Mouse (Mus musculus) erythroblast, adult 5-6 weeks (primary cell): ENCODE data around the gene Cenpl. TPM values are rescaled to one million over a fixed set of nuclear protein-coding genes. Genes with fewer than 3 reads are reported as not detected.

Experiments
- ATAC-seq: replicated peaks from 2 replicates; pipeline ENCODE4 v1.8.0; 2016; ENCODE audit warnings: moderate number of reproducible peaks, mild to moderate bottlenecking, moderate TSS enrichment, inconsistent platforms; ENCODE audit not compliant: poor library complexity, low FRiP score, severe bottlenecking
- total RNA-seq, 2 experiments: library from RNA; stranded (forward) in 1 of 2; stranded (reverse) in 1 of 2; fragments of 150-400 nt in 1 of 2; fragments of 200-764, 138-1000 nt in 1 of 2; gene quantifications; 2 replicates each; pipeline versions ENCODE4 v1.2.3 to v1.2.4; 2015 to 2017; ENCODE audit warnings: low replicate concordance in 2 of 2

Cenpl gene
- total RNA-seq, 2 experiments from 2014 or later = 8.8 to 13.3 TPM

DNA sequence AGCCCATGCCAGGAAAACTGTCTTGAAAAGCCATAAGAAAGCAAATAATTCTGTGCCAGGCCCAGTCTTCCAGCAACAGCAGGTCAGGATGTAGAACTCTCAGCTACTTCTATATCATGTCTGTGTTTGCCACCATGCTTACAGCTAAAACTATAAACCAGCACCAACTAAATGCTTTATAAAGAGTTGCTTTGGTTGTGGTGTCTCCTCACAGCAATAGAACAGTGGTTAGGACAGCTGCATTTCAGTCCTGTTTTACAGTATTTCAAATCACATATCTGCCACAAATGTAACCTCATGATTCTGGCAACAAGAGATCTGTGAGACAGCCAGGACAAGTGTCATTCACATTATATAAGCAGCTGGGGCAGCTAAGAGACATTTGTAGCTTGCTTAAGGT, 29.7 kb upstream of the Cenpl start:
- ATAC-seq = no peak

DNA sequence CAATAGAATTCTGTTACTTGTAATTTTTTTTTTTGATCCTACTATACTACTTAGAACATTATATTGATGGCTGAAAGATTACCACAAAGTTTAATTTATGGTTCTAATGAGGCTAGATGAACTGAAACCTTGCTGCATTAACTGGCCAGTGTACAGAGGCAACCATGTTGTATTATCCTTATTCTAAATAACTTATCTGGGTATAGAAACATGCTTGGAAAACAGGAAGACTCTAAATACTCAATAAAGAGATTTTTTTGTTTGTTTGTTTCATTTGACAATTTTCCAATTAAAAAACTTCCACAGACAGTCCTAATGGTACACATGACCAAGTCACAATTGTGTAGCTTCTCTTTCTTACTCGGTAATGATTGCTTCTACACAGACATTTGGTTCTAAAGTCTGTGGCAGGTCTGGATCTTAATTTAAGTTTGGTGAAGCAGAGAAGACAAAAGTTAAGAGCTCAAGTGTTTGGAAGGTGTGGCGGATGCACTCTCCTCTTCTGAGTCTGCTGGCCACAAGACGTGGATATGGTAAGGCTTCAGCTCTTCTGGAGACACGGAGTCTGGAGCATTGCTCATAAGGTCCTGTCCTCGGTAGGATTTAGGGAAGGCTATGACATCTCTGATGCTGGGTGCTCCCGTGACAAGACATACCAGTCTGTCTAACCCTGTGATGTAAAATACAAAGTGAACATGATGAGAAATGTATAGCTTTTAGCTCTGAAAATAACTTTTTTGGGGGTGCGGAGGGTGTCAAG, 29.1 kb upstream of the Cenpl start:
- no peak for ATAC-seq

- ATAC-seq = no peak
Observed at GRCm38 (mm10) chr1:161046972-161047371, 23.5 kb upstream of the Cenpl start.

GRCm38 (mm10) chr1:161057164-161057563, 13.3 kb upstream of the Cenpl start:
- no peak for ATAC-seq

DNA sequence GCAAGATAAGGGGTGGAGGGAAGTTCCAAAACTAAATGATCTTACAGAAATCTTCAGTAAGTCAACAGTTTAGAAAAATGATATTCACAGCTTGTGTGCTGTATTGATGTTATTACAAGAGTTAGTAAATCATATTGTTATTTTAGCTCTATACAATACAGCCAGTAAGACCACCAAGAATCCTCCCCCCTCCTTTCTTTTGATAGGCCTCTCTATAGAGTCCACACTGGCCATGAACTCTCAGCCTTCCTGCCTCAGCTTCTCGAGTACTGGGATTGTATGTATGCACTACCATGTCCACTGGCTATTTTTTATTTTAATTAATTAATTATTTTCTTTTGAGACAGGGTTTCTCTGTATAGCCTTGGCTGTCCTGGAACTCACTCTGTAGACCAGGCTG, 7.2 kb upstream of the Cenpl start:
- no peak for ATAC-seq

DNA sequence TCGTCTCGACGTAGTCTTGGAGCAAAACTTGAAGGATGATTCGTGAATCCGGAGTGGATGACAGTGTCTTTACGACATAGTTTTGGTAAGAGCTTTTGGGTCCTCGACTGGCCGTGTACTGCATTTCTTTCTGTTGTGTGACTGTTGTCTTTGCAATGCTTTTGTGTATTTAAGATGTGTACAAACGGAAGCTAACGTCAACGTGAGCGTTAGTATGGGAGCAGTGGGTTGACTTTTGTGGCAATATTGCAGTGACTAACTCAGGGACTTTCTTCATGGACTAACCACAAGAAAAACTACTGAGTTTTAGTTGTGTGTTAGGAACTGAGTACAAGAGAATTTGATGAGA, 733 bp downstream of the Cenpl start:
- peak; percentile 10 for ATAC-seq

- no peak for ATAC-seq
Observed at GRCm38 (mm10) chr1:161076238-161076637, 5.7 kb downstream of the Cenpl start.

GRCm38 (mm10) chr1:161077243-161077642, 6.7 kb downstream of the Cenpl start:
- ATAC-seq = no peak

- no peak for ATAC-seq
Observed at GRCm38 (mm10) chr1:161099721-161100405, 29.4 kb downstream of the Cenpl start.

- no peak for ATAC-seq
Observed at GRCm38 (mm10) chr1:161103842-161104241, 33.3 kb downstream of the Cenpl start.

DNA sequence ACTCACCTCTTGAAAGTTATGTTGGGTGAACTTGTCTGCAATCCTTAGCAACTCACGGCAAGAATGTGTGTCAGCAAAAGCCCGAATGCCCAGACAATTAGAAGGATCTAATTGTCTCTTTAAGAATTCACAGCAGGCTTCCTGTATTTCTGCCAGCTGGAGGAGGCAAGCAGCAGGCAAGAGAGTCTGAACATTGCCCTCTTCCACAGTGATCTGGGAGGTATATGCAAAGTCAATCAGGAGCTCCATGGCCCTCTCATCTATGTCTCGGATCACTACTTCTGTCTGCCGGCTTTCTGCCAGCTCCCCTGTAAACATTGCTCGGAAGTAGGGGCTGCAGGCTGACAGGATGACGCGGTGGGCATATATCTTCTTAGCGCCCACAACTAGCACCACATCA, 38.7 kb downstream of the Cenpl start:
- no peak for ATAC-seq

DNA sequence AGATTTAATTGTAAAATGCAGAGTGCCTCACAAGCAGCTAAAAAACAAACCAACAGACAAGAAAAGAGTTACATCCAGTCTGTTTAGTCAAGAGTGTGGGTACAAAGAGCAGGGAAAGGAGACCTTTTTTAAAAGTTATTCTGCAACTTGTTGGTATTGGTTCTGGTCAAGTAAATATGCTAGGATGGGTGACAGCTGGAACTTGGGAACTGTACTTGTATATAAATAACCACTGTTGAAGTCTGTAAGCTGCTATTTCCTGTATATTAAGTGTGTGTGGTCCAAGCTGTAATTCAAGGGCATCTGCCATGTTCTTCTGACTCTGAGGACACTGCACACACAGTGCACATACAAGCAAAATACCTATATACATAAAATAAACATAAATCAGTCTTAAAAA, 44.1 kb downstream of the Cenpl start:
- no peak for ATAC-seq

DNA sequence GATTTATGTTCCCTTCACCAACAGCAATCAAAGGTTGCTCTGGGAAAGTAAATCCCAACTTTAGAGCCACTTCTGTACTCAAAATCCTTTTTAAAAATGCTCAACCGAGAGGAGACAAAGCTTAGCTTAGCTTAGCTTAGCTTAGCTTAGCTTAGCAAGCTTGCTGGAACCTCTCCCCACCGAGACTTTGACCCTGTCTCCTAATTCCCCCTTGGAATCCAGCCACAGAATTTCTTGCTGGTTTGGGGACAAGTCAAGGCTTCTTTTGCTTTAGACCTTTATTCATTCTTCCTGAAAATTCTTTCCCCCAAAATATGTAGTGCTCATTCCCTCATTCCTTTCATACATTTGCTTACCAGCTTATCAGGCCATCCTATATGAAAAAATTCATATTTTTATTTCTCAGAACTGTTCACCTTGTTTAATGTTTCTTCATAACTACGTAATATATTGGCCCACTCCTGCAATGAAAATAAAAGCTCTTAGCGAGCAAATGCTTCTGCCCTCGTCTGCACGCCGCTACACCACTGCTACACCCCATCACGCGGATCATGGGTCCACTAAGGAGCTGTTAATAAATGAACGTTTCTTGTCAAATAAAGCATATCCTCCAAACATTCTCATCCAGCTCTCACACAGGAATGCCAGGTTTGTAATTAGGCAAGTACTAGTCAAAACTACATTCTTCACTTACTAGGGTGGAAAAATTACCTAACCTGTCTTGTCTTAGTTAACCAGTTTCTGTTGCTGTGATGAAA, 52.3 kb downstream of the Cenpl start:
- no peak for ATAC-seq

DNA sequence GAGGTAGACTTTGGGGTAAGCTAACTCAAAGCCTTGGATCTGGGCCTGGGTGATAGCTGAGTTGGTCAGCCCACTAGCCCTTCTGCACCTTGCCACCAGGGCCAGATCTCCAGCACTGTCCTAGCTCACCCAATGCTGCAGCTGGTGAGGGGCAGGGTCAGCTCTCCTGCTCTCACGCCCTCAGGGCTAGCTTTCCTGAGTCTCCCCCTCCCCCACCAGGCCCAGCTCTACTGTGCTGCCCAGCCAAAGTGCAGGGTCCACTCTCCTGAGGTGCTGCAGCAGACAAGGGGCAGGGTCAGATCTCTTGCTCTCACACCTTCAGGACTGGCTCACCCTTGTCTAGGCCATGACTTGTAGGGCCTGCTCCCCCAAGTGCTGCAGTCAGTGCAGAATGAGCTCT, 55.9 kb downstream of the Cenpl start:
- ATAC-seq = no peak

DNA sequence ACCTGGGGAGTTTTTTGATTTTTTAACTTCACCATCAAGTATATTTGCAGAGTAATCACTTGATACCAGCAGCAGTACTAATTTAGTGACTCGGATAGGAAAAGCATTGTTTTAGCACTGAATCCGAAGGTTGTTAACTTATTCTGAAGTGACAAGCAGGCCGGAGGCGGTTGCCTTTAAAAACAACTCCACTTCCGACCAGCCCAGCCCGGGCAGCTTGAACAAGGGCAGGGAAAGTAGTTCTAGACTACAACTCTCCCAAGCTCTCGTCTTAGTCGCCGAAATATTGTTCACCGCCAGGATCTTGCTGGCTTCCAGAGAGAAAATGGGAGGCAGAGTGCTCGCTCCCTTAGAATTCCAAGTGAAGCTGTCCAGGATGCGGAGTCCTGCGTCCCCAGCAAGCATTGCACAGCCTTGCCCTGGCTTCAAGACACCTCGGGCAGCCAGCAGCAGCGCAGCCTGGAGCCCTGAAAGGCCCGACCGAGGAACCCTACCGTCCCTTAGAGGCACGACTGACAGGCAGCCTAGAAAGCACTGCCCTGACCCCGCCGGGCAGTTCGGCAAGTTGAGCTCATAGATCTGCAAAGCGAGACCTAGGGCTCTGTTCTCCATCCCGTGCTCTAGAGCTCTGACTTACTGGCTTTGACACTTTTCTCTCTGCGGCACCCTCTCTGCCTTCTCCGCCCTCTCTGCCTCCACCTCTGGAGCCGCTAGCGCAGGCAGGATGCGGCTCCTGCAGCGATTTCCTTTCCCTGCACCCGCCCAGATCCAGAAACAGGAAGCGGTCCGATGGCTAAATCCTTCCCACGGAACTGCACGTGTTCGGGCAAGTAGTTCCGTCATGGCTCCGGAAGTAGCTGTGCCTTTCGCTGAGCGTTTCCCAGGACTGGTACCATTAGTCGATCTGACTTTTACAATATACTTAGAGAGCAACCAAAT, 60.5 kb downstream of the Cenpl start, which contains the start of gene Klhl20:
TSS of gene Klhl20 (minus strand) at position 786 of the 939 bp plus-strand sequence.
- ATAC-seq = peak; percentile 97

Other genes with a start within 250 kb of the Cenpl start
- 43.9 and 45.3 TPM in 2 replicates for gene Rc3h1, start 164.3 kb upstream of the Cenpl start, total RNA-seq (2015; ENCODE audit: low replicate concordance)
- gene Rc3h1, start 164.3 kb upstream of the Cenpl start, total RNA-seq (2017; ENCODE audit: low replicate concordance) = 54.4 and 55.5 TPM in 2 replicates
- 1.5 TPM in 1 of 2 replicates, not detected in the other for gene Serpinc1, start 92.1 kb upstream of the Cenpl start, total RNA-seq (2015; ENCODE audit: low replicate concordance)
- 0.34 and 0.42 TPM in 2 replicates for gene Serpinc1, start 92.1 kb upstream of the Cenpl start, total RNA-seq (2017; ENCODE audit: low replicate concordance)
- 1.3 and 2.9 TPM in 2 replicates for gene Zbtb37, start 35.9 kb upstream of the Cenpl start, total RNA-seq (2015; ENCODE audit: low replicate concordance)
- 1.7 and 2.6 TPM in 2 replicates for gene Zbtb37, start 35.9 kb upstream of the Cenpl start, total RNA-seq (2017; ENCODE audit: low replicate concordance)
- gene Dars2, start 55 bp upstream of the Cenpl start, total RNA-seq (2015; ENCODE audit: low replicate concordance) = 6.7 and 13.6 TPM in 2 replicates
- 5.8 and 10.3 TPM in 2 replicates for gene Dars2, start 55 bp upstream of the Cenpl start, total RNA-seq (2017; ENCODE audit: low replicate concordance)
- gene Klhl20, start 60.8 kb downstream of the Cenpl start, total RNA-seq (2015; ENCODE audit: low replicate concordance) = 8.1 and 14.6 TPM in 2 replicates
- gene Klhl20, start 60.8 kb downstream of the Cenpl start, total RNA-seq (2017; ENCODE audit: low replicate concordance) = 4.2 and 5.2 TPM in 2 replicates
- not detected in 2 replicates for gene Ankrd45, start 72.0 kb downstream of the Cenpl start, total RNA-seq (2015; ENCODE audit: low replicate concordance)
- not detected in 2 replicates for gene Ankrd45, start 72.0 kb downstream of the Cenpl start, total RNA-seq (2017; ENCODE audit: low replicate concordance)
- not detected in 2 replicates for gene Tex50, start 88.6 kb downstream of the Cenpl start, total RNA-seq (2015; ENCODE audit: low replicate concordance)
- gene Tex50, start 88.6 kb downstream of the Cenpl start, total RNA-seq (2017; ENCODE audit: low replicate concordance) = not detected in 2 replicates
- 41.2 and 61.1 TPM in 2 replicates for gene Prdx6, start 180.5 kb downstream of the Cenpl start, total RNA-seq (2015; ENCODE audit: low replicate concordance)
- gene Prdx6, start 180.5 kb downstream of the Cenpl start, total RNA-seq (2017; ENCODE audit: low replicate concordance) = 40.3 and 63.1 TPM in 2 replicates